Mouse (Mus musculus): ENCODE results near the gene Hp1bp3. TPM values are rescaled to one million over a fixed set of nuclear protein-coding genes. Genes with fewer than 3 reads are reported as not detected.

Hp1bp3 gene
- total RNA-seq, 1 experiment from 2014 or later: 97.8 TPM

- ATAC-seq (replicated peaks; ENCODE audit: insufficient number of reproducible peaks, low FRiP score, low TSS enrichment, poor library complexity, severe bottlenecking): no peak
Measured at GRCm38 (mm10) chr4:138219331-138219730, 3.2 kb downstream of the Hp1bp3 start.

GRCm38 (mm10) chr4:138220761-138221160, 4.7 kb downstream of the Hp1bp3 start:
- no peak for ATAC-seq (replicated peaks; ENCODE audit: insufficient number of reproducible peaks, low FRiP score, low TSS enrichment, poor library complexity, severe bottlenecking)

GRCm38 (mm10) chr4:138221406-138221805, 5.3 kb downstream of the Hp1bp3 start:
- no peak for ATAC-seq (replicated peaks; ENCODE audit: insufficient number of reproducible peaks, low FRiP score, low TSS enrichment, poor library complexity, severe bottlenecking)

GRCm38 (mm10) chr4:138222396-138222795, 6.3 kb downstream of the Hp1bp3 start:
- ATAC-seq (replicated peaks; ENCODE audit: insufficient number of reproducible peaks, low FRiP score, low TSS enrichment, poor library complexity, severe bottlenecking): no peak

- ATAC-seq (replicated peaks; ENCODE audit: insufficient number of reproducible peaks, low FRiP score, low TSS enrichment, poor library complexity, severe bottlenecking): no peak
Measured at GRCm38 (mm10) chr4:138223623-138224022, 7.5 kb downstream of the Hp1bp3 start.

GRCm38 (mm10) chr4:138246756-138247665, 30.9 kb downstream of the Hp1bp3 start:
- ATAC-seq (replicated peaks; ENCODE audit: insufficient number of reproducible peaks, low FRiP score, low TSS enrichment, poor library complexity, severe bottlenecking): no peak

- ATAC-seq (replicated peaks; ENCODE audit: insufficient number of reproducible peaks, low FRiP score, low TSS enrichment, poor library complexity, severe bottlenecking): peak; percentile 74; the same call in 1 of the 2 replicates
Measured at GRCm38 (mm10) chr4:138250088-138250960, 34.2 kb downstream of the Hp1bp3 start, which contains the start of the genes Sh2d5 and Kif17. Sh2d5 (plus strand) TSS chr4:138250403. Kif17 (plus strand) TSS chr4:138250435.

- ATAC-seq (replicated peaks; ENCODE audit: insufficient number of reproducible peaks, low FRiP score, low TSS enrichment, poor library complexity, severe bottlenecking): peak; percentile 28; the same call in 1 of the 2 replicates
Measured at GRCm38 (mm10) chr4:138251819-138252218, 35.7 kb downstream of the Hp1bp3 start.

- ATAC-seq (replicated peaks; ENCODE audit: insufficient number of reproducible peaks, low FRiP score, low TSS enrichment, poor library complexity, severe bottlenecking): no peak
Measured at GRCm38 (mm10) chr4:138252231-138252630, 36.1 kb downstream of the Hp1bp3 start.

- ATAC-seq (replicated peaks; ENCODE audit: insufficient number of reproducible peaks, low FRiP score, low TSS enrichment, poor library complexity, severe bottlenecking): no peak
Measured at GRCm38 (mm10) chr4:138257116-138257687, 41.1 kb downstream of the Hp1bp3 start.

- ATAC-seq (replicated peaks; ENCODE audit: insufficient number of reproducible peaks, low FRiP score, low TSS enrichment, poor library complexity, severe bottlenecking): no peak
Measured at GRCm38 (mm10) chr4:138258663-138259062, 42.6 kb downstream of the Hp1bp3 start.

- ATAC-seq (replicated peaks; ENCODE audit: insufficient number of reproducible peaks, low FRiP score, low TSS enrichment, poor library complexity, severe bottlenecking): no peak
Measured at GRCm38 (mm10) chr4:138259482-138259881, 43.4 kb downstream of the Hp1bp3 start.

GRCm38 (mm10) chr4:138261843-138262681, 46.0 kb downstream of the Hp1bp3 start:
- ATAC-seq (replicated peaks; ENCODE audit: insufficient number of reproducible peaks, low FRiP score, low TSS enrichment, poor library complexity, severe bottlenecking): peak; percentile 62

- ATAC-seq (replicated peaks; ENCODE audit: insufficient number of reproducible peaks, low FRiP score, low TSS enrichment, poor library complexity, severe bottlenecking): no peak
Measured at GRCm38 (mm10) chr4:138267869-138268268, 51.8 kb downstream of the Hp1bp3 start.

GRCm38 (mm10) chr4:138272011-138272997, 56.2 kb downstream of the Hp1bp3 start:
- ATAC-seq (replicated peaks; ENCODE audit: insufficient number of reproducible peaks, low FRiP score, low TSS enrichment, poor library complexity, severe bottlenecking): no peak

- no peak for ATAC-seq (replicated peaks; ENCODE audit: insufficient number of reproducible peaks, low FRiP score, low TSS enrichment, poor library complexity, severe bottlenecking)
Measured at GRCm38 (mm10) chr4:138278346-138278745, 62.2 kb downstream of the Hp1bp3 start.

GRCm38 (mm10) chr4:138282834-138283233, 66.7 kb downstream of the Hp1bp3 start:
- peak; percentile 96 for ATAC-seq (replicated peaks; ENCODE audit: insufficient number of reproducible peaks, low FRiP score, low TSS enrichment, poor library complexity, severe bottlenecking)
